Mouse (Mus musculus) hindbrain, embryonic 14.5 days (tissue): ENCODE data around the gene Olfr33. TPM values are rescaled to one million over a fixed set of nuclear protein-coding genes. Genes with fewer than 3 reads are reported as not detected.

ENCODE experiments used
- ATAC-seq: fragments of 200-750 bp; cut with Nextera tagmentation; 2 replicates; pipeline ENCODE4 v1.8.0; 2017; ENCODE audit warnings: moderate number of reproducible peaks, mild to moderate bottlenecking, moderate TSS enrichment, moderate library complexity; ENCODE audit not compliant: low FRiP score
- DNase-seq: peaks from one replicate; pipeline ENCODE4 v3.0.0-alpha.2; 2015; ENCODE audit warnings: low spot score
- H3K27ac ChIP-seq: fragments of 300-500 bp; sonication (generic); 2 replicates; pipeline ENCODE4 v1.5.1; 2014; ENCODE audit warnings: mild to moderate bottlenecking, moderate library complexity
- H3K27me3 ChIP-seq: fragments of 300-500 bp; sonication (generic); 2 replicates; pipeline ENCODE4 v1.6.1; 2014; ENCODE audit warnings: mild to moderate bottlenecking, low read length, mixed read lengths; ENCODE audit not compliant: control insufficient read depth, insufficient read depth
- H3K36me3 ChIP-seq: fragments of 300-500 bp; sonication (generic); replicated peaks from 2 replicates; pipeline ENCODE4 v1.6.1; 2014; ENCODE audit not compliant: control insufficient read depth, insufficient read depth
- H3K4me1 ChIP-seq: fragments of 300-500 bp; sonication (generic); replicated peaks from 2 replicates; pipeline ENCODE4 v1.6.1; 2014; ENCODE audit warnings: antibody characterized with exemption, low read length, mixed read lengths; ENCODE audit not compliant: control insufficient read depth, insufficient read depth
- H3K4me2 ChIP-seq: fragments of 300-500 bp; sonication (generic); replicated peaks from 2 replicates; pipeline ENCODE4 v1.6.1; 2014; ENCODE audit warnings: mild to moderate bottlenecking, moderate library complexity
- H3K4me3 ChIP-seq: fragments of 300-500 bp; sonication (generic); replicated peaks from 2 replicates; pipeline ENCODE4 v1.5.1; 2014; ENCODE audit warnings: mild to moderate bottlenecking, low read length
- H3K9ac ChIP-seq: fragments of 300-500 bp; sonication (generic); 2 replicates; pipeline ENCODE4 v1.6.1; 2014
- H3K9me3 ChIP-seq: fragments of 300-500 bp; sonication (generic); 2 replicates; pipeline ENCODE4 v1.6.1; 2016; ENCODE audit warnings: low read length; ENCODE audit not compliant: control insufficient read depth
- WGBS: fragments of 180-500 bp; shearing (Covaris S2); extraction: QIAGEN DNeasy Blood & Tissue Kit; methylation state at CpG from one replicate; pipeline ENCODE4 v1.1.7; 2014; 5-methylcytosine and 5-hydroxymethylcytosine counted together
- polyA plus RNA-seq: library from polyadenylated mRNA; unstranded; fragments of >200 nt; fragmentation: Nextera tagmentation; extraction: Ambion mirVana; gene quantifications from 2 replicates; pipeline ENCODE4 v1.2.1, GENCODE M21; 2014

Olfr33 gene
- polyA plus RNA-seq, 1 experiment from 2014 or later: not detected

- peak; percentile 100 for ATAC-seq
- Histone ChIP-seq H3K27me3 (no peaks in the 10 kb centered on the region), H3K4me3 (peak within 1 kb of the TSS; percentile 60), H3K36me3 (no peaks in the 10 kb centered on the region), H3K4me2 (peak within 1 kb of the TSS; percentile 67), H3K9ac (peak within 1 kb of the TSS; percentile 78), H3K9me3 (no peaks in the 10 kb centered on the region), H3K27ac (peak within 1 kb of the TSS; percentile 68; the same call in 1 of the 2 replicates), H3K4me1 (peaks cover 4% of the 10 kb centered on the region)
- DNase-seq: peak; percentile 86
- WGBS: under 1% methylated on average over 40 of the region's 40 CpGs
Measured at GRCm38 (mm10) chr7:102686944-102687501, 31.8 kb downstream of the Olfr33 start, which contains the start of gene Trim68. Trim68 (minus strand) TSS chr7:102687327.

GRCm38 (mm10) chr7:102681916-102682315, 37.0 kb downstream of the Olfr33 start:
- Histone ChIP-seq H3K27ac (no peak overlapping the region), H3K4me2 (no peak overlapping the region), H3K27me3 (no peaks in the 10 kb centered on the region), H3K9ac (no peak overlapping the region), H3K36me3 (no peaks in the 10 kb centered on the region), H3K4me1 (no peaks in the 10 kb centered on the region), H3K9me3 (no peaks in the 10 kb centered on the region), H3K4me3 (no peak overlapping the region)
- 95% methylated on average over 1 of the region's 1 CpGs for WGBS
- DNase-seq (no peak), ATAC-seq (no peak)

DNA sequence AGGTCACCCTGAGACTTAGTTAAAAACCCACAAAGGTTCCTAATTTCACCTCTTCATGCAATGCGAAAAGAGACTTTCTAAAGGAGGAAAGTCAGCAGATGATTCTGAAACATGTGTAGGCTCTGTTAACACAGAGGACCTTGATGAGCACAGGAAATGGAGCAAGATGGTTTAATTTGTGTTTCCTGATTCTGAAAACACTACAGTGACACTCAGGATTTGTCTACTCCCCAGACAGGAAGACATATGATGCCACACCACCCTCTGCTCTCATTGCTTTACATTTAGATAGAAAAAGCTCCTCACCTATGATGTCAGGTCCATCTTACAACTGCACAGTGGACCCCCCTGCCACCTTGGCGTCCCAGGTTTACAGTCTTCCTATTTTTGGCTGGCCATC, 42.6 kb downstream of the Olfr33 start:
- no peaks in the 10 kb centered on the region for H3K4me1 ChIP-seq
- no peaks in the 10 kb centered on the region for H3K9me3 ChIP-seq
- no peak overlapping the region for H3K4me2 ChIP-seq
- no peaks in the 10 kb centered on the region for H3K36me3 ChIP-seq
- H3K27ac ChIP-seq: no peak overlapping the region
- H3K27me3 ChIP-seq: no peaks in the 10 kb centered on the region
- no peak overlapping the region for H3K9ac ChIP-seq
- ATAC-seq: no peak
- no peak for DNase-seq
- no peak overlapping the region for H3K4me3 ChIP-seq
- WGBS: 91% methylated on average over 2 of the region's 2 CpGs

DNA sequence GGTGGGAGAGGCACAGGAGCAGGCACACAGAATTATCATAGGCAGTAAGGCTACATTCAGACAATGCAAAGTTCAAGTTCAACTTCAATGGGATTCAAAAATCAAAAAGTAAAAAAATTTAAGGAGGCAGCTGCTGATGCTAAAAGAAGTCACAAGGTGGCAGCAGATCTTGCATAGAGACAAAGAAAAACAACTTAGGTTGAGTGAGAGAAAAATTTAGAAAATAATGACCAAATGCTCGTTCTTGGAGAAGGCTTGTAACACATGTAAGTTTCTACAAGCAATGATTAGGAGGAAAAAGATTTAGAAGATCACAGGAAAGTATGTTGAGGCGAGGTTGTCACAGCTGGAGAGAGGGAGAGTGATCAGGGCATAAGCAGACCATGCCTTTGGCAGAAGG, 53.5 kb downstream of the Olfr33 start:
- H3K4me1 ChIP-seq: no peaks in the 10 kb centered on the region
- no peak for ATAC-seq

GRCm38 (mm10) chr7:102664599-102664998, 54.3 kb downstream of the Olfr33 start, which contains the start of gene Olfr556:
Olfr556 (plus strand) TSS chr7:102664899.
- H3K9ac ChIP-seq: no peak within 1 kb of the TSS
- no peaks in the 10 kb centered on the region for H3K9me3 ChIP-seq
- WGBS: 33% methylated on average over 3 of the region's 3 CpGs
- H3K4me1 ChIP-seq: no peaks in the 10 kb centered on the region
- H3K27ac ChIP-seq: no peak within 1 kb of the TSS
- no peak within 1 kb of the TSS for H3K4me3 ChIP-seq
- H3K4me2 ChIP-seq: no peak within 1 kb of the TSS
- DNase-seq (no peak), ATAC-seq (no peak)
- H3K27me3 ChIP-seq: no peaks in the 10 kb centered on the region
- H3K36me3 ChIP-seq: no peaks in the 10 kb centered on the region

More for the DNA sequence above, 53.5 kb downstream of the Olfr33 start:
- Histone ChIP-seq H3K27me3 (no peaks in the 10 kb centered on the region), H3K27ac (no peak overlapping the region), H3K36me3 (no peaks in the 10 kb centered on the region), H3K4me3 (no peak overlapping the region), H3K4me2 (no peak overlapping the region), H3K9ac (no peak overlapping the region), H3K9me3 (no peaks in the 10 kb centered on the region)
- WGBS: 62% methylated on average over 2 of the region's 2 CpGs
- DNase-seq: peak; percentile 64

Other genes starting within 250 kb of the Olfr33 start
- gene Olfr543, start 237.4 kb downstream of the Olfr33 start, polyA plus RNA-seq: 0.18 and 0.39 TPM in 2 replicates
- gene Olfr544, start 230.8 kb downstream of the Olfr33 start, polyA plus RNA-seq: 0.09 and 0.11 TPM in 2 replicates
- 0.17 and 0.23 TPM in 2 replicates for gene Olfr545, start 219.5 kb downstream of the Olfr33 start, polyA plus RNA-seq
- not detected in 2 replicates for gene Olfr547, start 184.3 kb downstream of the Olfr33 start, polyA plus RNA-seq
- not detected in 2 replicates for gene Olfr548-ps1, start 178.2 kb downstream of the Olfr33 start, polyA plus RNA-seq
- not detected in 2 replicates for gene Olfr549, start 169.2 kb downstream of the Olfr33 start, polyA plus RNA-seq
- 0.11 and 0.57 TPM in 2 replicates for gene Trim21, start 153.6 kb downstream of the Olfr33 start, polyA plus RNA-seq
- gene Olfr550, start 147.6 kb downstream of the Olfr33 start, polyA plus RNA-seq: not detected in 2 replicates
- gene Olfr551, start 127.2 kb downstream of the Olfr33 start, polyA plus RNA-seq: not detected in 2 replicates
- not detected in 2 replicates for gene Olfr552, start 121.3 kb downstream of the Olfr33 start, polyA plus RNA-seq
- not detected in 2 replicates for gene Olfr553, start 100.9 kb downstream of the Olfr33 start, polyA plus RNA-seq
- not detected in 2 replicates for gene Olfr554, start 80.6 kb downstream of the Olfr33 start, polyA plus RNA-seq
- not detected in 2 replicates for gene Olfr555, start 60.2 kb downstream of the Olfr33 start, polyA plus RNA-seq
- not detected in 2 replicates for gene Olfr556, start 54.2 kb downstream of the Olfr33 start, polyA plus RNA-seq
- gene Trim68, start 31.7 kb downstream of the Olfr33 start, polyA plus RNA-seq: 8.3 and 8.4 TPM in 2 replicates
- gene Olfr557, start 23.2 kb downstream of the Olfr33 start, polyA plus RNA-seq: not detected in 2 replicates
- 0.08 and 0.22 TPM in 2 replicates for gene Olfr558, start 16.9 kb downstream of the Olfr33 start, polyA plus RNA-seq
- not detected in 2 replicates for gene Olfr559, start 8.4 kb upstream of the Olfr33 start, polyA plus RNA-seq
- gene Olfr560, start 40.3 kb upstream of the Olfr33 start, polyA plus RNA-seq: not detected in 2 replicates
- gene Olfr78, start 40.4 kb upstream of the Olfr33 start, polyA plus RNA-seq: 0.13 and 0.17 TPM in 2 replicates
- gene Olfr561, start 52.2 kb upstream of the Olfr33 start, polyA plus RNA-seq: not detected in 2 replicates
- gene Olfr564, start 84.4 kb upstream of the Olfr33 start, polyA plus RNA-seq: not detected in 2 replicates
- gene Olfr566, start 139.7 kb upstream of the Olfr33 start, polyA plus RNA-seq: not detected in 2 replicates
- gene Olfr568, start 158.1 kb upstream of the Olfr33 start, polyA plus RNA-seq: not detected in 2 replicates
- gene Olfr569, start 171.8 kb upstream of the Olfr33 start, polyA plus RNA-seq: not detected in 2 replicates
- gene Olfr570, start 175.5 kb upstream of the Olfr33 start, polyA plus RNA-seq: 0.25 TPM in 1 of 2 replicates, not detected in the other
- gene Olfr571, start 198.5 kb upstream of the Olfr33 start, polyA plus RNA-seq: not detected in 2 replicates
- gene Olfr572, start 205.3 kb upstream of the Olfr33 start, polyA plus RNA-seq: not detected in 2 replicates
- not detected in 2 replicates for gene Olfr573-ps1, start 223.5 kb upstream of the Olfr33 start, polyA plus RNA-seq
- gene Olfr574, start 229.4 kb upstream of the Olfr33 start, polyA plus RNA-seq: not detected in 2 replicates
- gene Olfr575, start 239.7 kb upstream of the Olfr33 start, polyA plus RNA-seq: not detected in 2 replicates
- gene Olfr576, start 243.6 kb upstream of the Olfr33 start, polyA plus RNA-seq: not detected in 2 replicates